Mouse (Mus musculus): ENCODE data around the gene Grsf1.

Grsf1 gene

DNA sequence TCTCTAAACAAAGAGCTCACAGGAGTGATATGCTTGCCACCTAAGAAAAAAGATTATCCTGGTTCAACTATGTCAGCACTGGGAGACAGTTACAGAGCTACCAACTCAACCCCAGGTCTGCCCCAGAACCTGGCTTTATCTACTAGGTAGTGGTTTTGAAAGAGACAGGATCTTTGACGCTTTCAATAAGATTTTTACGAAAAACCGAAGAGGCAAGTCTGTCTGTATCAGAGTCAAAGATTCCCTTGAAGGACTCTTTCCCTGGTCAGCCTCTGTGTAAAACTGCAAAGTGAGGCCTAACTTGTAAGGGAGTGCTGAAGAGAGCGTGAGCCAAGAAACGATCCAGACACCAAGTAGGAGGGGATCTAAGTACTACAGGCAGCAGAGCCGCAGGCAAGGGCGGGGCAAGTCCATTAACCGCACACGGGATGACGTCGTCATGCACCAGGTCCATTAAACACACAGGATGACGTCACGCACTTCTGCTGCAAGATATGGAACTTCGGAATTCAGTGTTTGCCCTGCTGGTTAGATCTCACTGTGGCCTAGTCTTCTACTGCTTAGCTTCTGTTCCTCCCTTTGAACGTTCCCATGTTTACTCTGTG, 12.7 kb upstream of the Grsf1 start:
- peak; percentile 21 for DNase-seq

DNA sequence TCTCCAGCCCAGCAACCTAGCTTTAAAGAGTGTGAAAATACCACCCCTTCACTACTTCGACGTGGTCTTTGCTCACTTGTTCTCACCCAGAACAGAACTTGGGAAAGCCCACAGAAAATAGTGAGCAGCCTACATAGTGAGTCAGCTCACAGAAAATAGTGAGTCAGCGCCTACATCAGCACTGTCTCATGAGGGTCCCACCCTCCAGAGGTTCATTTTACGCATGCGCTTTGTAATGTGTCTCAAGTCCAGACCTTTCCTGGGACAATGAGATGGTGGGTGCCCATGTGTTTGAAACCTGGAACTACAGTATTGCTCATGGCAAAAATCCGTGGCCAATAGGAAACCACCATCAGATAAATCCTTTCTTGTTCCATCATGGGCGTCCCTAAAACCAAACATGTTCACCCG, 12.0 kb upstream of the Grsf1 start:
- DNase-seq = no peak

DNA sequence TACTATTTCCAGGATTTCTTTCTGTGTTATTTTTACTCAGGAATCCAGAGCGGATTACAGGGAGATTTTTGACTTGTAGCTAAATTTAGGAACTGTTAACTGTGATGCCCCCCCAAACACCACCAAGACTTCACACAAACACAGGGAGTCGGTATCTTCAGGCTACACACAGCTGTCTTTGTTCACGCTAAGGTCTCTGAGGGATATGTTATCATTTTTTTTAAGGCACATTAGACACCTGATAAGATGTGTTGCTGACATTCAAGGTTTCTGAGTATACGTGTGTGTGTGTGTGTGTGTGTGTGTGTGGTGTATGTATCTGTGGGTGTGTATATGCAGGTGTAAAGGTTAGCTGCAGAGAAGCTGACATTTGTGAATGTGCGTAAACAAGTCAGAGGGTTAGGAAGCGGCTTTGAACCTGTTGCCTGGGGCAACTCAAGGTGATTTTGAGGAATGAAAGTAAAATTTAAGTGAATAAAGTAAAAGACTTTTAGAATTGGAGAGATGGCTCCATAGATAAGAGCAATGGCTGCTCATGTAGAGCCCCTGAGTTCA, 9.9 kb upstream of the Grsf1 start:
- DNase-seq = no peak

DNA sequence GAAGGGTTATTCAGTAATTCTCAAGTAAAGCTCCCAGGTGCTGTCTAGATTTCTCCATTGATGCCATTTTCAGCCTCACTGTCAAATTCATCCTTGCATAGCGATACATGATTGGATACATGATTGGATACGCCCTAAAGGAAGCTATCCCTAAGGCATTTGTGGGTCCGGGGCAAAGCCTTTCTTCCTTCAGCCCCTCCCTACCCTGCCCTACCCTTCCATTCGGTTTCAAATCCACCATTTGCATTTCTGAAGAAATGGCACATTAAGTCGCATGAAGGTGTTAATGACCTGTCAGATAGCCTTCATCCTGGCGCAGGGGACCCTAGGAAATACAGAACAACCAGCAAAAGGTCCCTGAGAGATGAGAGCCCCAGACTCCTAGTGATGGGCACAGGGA, 9.3 kb upstream of the Grsf1 start:
- no peak for DNase-seq

DNA sequence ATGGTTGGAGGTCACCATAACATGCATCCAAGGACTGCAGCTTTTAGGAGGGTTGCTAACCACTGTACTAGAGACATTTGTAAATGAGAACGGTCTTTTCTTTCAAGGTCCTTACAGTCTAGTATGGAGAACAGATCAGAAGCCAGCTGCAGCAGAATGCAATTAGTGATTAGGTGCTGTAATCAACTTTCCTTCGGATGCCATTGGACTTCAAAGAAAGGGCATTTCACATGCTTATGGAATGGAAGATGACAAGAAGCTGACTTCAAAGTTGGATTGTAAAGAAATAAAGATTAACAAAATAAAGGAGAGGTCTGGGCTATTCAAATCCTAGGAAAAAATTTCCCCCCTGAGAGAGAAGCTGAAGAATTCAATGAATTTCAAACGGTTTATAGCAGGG, 8.3 kb upstream of the Grsf1 start:
- DNase-seq = no peak

DNA sequence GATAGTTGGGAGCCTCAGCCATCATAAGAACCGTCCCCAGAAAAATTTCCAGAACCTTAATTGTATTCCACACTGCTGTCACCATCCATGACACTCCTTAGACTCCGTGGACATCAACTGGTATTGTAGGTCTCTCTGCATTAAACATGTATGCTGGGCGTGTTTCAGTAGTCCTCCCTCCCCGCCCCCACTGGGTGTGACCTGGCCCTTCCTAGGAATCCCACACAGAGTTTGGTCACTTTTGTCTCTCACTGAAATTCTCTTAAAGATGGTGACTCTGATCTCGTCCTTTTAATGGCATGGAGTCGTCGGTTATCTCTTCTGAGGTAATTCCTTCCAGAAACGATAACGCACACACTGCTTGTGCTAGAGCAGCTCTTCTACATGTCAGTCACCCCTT, 7.7 kb upstream of the Grsf1 start:
- no peak for DNase-seq

DNA sequence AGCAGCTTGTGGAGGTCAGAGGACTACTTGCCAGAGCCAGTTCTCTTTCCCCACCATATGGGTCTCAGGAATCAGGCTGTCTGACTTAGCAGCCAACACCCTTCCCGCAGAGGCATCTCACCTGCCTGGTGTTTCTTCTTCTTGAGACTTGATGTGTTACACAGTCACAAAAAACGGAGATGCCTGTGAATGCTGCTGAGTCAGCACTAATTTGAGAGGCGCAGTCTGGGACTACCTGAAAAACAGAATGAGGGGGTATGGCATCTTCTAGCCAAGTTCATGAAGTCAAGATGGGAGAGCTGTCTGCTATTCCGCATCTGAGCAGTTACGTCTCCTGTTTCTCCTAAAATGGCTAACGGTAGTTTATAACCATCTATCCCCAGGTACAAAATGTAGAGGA, 4.6 kb upstream of the Grsf1 start:
- no peak for DNase-seq

DNA sequence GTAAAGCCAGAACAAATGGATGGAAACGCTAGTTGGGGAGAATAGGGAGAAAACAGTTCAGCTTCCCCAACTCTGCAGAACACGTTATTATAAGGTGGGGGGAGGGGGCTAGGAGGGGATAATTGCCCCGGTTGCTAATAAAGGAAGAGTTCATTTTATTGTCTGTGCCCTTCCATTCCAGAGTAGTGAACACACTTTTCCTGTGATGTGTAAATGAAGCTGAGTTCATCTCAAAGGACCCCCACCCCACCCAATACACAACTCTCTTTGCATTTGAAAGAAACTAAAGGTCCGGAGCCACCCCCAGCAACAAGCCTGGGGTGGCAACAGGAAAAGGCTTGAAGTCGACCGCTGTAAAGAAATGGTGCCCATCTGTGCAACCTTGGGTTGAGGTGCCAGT, 3.4 kb upstream of the Grsf1 start:
- DNase-seq = no peak

DNA sequence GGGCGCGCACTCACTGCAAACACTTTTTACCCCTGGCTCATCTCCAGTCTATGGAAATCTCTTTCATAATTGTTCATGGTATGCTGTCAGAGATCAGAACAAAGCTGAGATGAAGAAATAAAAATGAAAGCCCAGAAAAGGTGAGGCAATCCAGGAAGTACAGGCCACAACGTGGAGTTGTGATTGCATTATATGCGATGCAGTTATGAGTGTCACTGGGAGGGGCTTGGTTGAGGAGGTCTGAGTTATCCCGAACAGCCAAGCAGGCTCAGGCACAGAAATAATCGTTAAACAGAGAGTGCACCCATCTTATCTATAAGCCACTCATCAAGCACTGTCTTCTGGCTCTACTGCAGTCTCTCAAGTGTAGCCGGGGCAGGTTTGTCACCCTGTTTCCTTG, 3.0 kb upstream of the Grsf1 start:
- peak; percentile 20 for DNase-seq

DNA sequence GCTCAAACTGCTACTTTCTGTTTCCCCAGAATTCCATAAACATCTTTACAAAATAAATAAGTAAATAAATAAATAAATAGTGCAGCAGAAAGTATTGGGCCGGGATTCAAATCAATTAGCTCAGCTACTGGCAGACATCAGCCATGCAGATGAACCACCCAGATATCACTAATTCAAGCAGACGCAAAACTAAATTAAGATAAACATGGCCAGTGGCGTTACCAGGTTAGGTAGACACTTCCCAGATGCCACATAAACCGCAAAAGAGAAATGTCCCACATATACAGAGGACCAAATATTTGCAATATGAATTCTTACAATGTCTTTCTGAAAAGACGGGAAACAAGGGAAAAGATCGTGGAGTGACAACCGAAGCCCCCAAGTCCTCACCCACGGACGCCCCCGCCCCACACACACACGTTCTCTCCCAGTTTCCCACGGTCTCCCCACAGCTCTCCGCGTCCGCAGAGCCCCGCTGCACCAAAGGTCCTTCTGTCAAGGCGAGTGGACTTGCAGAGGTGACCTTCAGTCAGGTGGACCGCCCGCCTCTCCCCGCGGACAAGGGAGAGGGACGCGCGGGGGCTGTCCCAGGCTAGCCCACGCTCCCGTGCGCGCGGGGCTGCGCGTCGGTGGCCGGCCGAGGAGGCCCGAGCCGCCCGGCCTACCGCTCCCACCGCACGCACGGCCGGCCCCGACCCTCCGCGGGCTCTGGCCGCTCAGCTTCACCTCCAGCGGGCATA, 1.1 kb downstream of the Grsf1 start:
- peak; percentile 39 for DNase-seq

DNA sequence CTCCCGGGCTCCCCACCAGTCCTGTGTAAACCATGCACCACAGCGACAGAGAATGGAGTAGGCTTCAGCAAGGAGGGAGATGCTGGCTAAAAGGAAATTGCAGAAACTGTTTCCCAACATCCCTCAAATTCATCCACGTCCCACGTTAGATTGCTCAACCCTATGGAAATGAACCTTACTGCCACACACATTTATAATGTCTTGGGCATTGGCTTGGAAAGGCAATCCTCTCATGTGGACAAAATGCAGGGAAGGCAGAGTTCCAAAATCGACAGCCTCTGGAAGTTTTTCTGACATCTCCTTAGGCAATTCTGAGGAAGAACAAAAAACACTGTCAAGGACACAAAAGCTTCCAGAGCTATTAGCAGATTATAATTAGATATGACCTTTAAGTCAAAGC, 12.1 kb downstream of the Grsf1 start:
- no peak for DNase-seq

DNA sequence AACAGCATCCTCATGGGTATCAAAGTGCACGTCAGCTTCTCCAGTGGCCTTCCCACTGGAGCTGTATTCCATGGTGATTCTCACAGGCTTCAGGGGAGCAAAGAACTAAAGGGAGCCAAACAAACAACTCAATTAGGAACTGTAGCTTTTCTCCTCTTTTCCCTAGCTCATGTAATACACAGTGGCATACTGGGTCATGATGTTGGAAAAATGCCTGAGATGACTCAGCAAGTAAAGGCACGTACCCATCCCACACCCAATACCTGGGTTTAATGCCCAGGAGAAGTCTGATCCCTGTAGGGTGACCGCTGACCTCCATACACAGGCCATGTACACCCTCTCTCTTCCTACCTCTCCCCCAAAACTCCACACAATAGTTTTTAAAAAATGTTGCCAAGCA, 12.8 kb downstream of the Grsf1 start:
- no peak for DNase-seq

DNA sequence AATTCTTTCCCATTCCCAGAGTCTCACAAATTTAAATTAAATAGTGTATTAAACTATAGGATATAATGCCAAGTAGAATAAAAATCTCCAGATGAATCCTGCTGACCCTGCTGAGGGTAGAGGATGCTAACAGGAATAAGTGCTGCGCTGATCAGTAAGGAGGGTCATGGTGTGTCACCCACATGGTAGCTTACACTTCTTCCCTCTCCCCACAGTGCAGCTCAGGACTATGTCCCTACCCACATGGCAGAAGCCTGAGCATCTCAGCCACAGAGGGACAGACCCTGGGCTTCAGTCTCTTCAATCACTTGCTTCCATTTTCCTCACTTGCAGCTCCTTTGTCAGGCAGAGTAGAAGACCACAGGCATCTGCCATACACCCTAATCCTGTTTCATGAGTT, 18.1 kb downstream of the Grsf1 start:
- DNase-seq = no peak

DNA sequence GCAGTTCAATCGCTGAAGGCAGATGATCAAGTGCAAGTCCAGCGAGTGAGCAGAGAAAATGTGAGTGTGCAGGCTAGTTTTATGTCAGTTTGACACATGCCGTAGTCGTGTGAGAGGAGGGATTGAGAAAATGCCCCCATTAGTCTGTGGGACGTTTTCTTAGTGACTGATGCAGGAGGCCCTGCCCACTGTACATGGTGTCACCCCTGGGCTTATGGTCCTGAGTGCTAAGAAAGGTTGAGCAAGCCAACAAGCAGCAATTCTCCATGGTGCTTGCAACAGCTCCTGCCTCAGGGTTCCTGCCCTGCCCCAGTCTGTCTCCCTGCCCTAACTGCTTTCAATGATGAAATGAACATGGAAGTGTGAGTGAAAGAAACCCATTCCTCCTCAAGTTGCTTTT, 23.4 kb downstream of the Grsf1 start:
- no peak for DNase-seq

DNA sequence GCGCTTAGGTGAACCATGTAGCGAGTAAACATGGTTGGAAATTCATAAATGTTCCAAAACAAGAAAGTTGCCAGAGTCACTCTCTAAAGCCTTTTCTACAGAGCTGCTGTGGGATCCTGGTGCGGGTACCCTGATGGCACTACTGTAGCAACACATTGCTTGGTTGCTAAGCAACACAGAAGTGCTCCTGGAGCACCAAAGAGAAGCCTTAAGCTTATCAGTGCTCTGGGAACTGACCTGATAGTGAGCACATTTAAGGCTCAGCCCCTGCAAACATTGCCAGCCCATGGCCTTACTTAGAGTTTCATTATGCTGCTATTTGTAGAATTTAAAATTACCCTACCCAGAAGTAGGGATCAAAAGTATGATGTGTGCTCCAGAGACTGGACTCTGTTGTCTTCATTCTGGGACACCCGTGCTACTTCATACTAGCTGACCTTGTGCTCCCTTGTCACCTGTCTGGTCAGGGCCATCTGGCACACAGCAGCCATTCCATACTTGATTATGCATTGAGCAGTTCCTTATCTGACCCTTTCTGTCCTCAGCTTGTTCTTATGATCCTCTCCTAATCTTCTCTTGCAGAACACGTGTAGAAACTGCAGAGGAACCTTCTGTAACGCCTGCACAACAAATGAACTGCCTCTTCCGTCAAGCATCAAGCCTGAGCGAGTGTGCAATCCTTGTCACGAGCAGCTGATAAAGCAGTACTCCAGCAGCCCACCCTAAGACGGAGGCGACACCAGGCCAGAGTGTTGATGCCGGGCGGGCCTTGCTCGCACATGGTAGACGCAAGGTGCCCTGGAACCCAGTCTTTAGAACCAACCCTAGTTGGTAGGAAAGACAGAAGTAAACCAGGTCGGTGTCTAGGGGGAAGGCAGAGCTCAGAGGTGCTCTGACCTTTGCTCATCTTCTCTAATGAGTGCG, 26.5 kb downstream of the Grsf1 start:
- peak; percentile 24 for DNase-seq

DNA sequence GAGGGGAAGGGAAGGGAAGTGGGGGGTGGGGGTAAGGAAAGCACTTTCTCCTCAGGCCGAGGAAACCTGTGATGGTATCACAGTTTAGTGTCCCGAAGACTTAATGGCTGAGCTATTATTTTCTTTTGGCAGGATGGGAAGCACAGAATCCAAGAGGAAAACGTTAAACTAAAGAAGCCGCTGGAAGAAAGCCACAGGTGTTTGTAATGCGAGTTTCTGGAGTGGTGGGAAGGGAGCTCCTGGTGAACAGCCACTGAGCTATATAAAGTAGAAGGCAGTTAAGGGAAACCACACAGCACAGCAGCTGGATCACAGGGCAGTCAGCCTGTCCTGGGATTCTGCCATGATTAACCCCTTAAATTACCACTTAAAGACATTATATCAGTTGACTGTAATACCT, 30.6 kb downstream of the Grsf1 start:
- no peak for DNase-seq

DNA sequence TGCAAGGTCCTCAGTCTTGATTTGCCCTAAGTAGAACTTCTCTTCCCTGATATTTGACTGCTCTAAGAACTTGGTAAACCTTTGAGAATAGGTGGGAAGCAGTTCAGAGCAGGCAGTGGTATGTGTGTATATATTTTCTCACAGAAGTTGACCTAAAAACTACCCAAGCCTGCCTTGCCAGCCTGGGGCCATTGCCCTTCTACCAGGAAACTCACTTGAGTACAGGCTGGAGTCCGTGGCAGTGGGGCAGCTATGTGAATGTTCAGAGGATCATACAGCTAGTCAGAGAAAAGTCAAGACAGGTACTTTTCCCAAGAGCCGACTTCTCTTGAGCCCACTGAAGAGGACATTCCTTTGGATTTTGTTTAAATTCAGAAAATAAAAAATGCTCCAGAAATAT, 31.1 kb downstream of the Grsf1 start:
- DNase-seq = no peak

DNA sequence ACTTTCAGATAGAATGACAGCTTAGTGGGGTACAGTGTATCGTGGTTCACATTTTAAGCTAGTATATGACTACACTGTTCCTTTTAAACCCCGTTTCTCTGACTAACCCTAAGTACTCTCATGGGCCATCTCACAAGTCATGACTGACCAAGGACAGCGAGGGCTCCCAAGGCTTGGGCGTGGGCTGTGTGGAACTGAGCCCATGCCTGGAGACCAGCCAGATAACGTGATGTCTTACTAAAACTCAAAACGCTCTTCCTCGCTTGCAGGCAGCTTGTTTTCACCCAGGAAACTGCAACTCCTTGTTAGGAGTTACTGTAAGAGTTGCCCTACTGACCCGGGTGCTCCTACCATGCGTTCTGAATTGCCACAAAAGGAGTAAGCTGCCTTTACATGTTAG, 32.5 kb downstream of the Grsf1 start:
- DNase-seq = no peak

DNA sequence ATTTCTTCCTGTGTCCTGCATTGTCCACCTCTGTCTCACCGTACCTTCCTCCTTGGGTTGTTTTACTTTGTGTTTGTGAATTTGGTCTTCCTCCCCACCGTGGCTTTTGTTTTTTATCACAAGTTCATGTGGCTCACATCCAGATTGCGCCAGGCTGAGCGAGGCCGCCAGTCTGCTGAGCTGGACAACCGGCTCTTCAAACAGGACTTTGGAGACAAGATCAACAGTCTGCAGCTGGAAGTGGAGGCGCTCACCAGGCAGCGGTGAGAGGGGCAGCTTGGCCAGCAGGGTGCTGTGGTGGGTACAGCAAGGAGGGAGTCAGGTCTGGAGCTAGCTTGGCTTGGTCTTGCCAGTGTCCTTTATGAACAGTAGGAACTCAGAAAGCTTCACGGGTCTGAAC, 33.2 kb downstream of the Grsf1 start:
- DNase-seq = peak; percentile 19

DNA sequence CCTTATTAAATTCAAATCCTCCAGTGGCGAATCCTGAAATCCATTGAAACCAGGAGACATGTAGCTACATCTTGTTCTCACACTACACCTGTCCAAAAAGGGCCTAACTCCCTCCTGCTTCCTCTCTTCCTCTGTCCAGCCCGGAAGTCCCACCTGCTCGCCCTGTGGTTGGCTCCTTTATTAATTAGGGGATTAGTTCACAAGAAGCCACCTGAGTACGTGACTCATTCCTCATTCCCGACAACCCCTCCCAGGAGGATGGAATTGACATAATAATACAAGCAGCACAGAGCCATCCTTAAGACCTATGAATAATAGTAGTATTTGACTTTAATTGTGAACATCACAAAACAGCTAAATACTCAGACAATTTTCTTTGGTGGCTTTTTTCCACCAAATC, 41.9 kb downstream of the Grsf1 start:
- no peak for DNase-seq

DNA sequence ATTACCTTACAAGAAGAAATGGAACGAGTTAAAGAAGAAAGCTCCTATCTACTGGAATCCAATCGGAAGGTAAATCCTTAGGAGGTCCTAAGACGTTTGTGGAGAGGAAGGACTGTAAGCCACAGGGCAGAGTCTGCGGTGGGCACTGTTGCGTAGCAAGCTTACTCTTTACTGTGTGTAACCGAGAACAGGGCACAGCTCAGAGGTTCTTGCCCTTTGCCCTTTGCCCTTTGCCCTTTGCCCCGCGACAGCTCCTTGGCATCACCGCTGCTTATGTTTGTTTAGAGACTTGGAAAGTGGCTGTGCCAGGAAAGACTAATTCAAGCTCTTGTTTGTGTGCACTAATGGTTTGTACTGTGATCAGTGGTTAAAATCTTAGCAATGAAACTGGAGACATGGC, 43.5 kb downstream of the Grsf1 start:
- no peak for DNase-seq

DNA sequence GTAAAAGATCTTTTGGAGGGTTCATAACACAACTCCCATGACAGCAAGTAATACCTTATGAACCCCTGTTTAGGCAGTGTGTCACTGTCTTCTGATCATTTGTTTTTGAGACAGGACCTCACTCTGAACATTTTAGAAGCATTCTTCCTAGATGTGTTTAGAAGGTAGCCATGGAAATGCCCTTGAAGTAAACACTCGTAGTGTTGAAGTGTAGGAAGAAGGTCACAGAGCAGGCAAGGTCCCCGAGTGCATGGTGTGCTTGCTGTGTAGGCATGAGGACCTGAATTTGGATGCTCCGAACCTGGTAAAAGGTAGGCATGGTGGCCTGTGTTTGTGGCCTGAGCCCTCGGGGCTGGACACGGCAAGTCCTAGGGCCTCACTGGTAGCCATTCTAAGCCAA, 44.4 kb downstream of the Grsf1 start:
- no peak for DNase-seq

DNA sequence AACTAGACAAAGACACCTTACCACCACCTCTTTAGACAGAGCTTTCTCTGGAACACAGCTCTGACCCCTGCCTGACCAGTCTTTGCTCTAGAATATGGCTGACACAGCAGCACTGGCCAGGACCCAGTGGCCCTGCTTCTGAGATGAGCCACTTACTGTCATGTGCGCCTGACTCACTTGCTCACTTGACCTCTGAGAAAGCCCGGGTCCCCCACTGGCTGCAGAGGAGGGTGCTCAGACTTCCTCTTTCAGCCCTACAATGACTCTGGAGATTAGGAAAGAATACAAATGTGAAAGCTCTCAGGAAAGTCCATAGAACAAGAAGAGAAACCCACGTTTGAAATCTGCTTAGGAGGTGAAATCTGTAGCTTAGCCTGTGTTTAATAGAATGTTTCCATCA, 45.1 kb downstream of the Grsf1 start:
- DNase-seq = peak; percentile 22

DNA sequence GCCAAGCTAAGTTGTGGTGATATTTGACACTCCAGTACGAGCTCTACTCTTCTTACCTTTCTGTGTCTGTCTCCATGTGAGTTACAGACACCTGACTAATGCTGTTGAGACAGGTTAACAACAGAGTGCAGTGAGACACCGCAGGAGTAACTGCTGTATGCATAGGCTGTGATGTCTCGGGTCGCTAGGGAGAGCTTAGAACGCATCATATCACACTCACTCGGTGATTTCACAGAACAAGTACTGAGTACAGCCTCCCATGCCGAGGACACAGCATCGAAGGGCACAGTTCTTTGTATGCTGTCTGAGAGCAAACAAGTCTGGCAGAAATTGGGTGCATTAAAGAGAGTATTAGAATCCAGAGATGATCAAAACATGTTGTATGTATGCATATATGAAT, 46.0 kb downstream of the Grsf1 start:
- no peak for DNase-seq

Data from liver (tissue).